Mouse (Mus musculus) midbrain, embryonic 10.5 days (tissue): ENCODE data around the gene Olfr381. TPM values are rescaled to one million over a fixed set of nuclear protein-coding genes. Genes with fewer than 3 reads are reported as not detected.
"Not testable (repeated sequence)": the region's sequence is repeated elsewhere in the genome, so short reads cannot be mapped to it uniquely, and the experiment has no call there.

Experiments used
- DNase-seq: peaks from one replicate; pipeline ENCODE4 v3.0.0-alpha.2; 2017; ENCODE audit warnings: low spot score
- H3K27ac ChIP-seq: fragments of 300-500 bp; sonication (generic); replicated peaks from 2 replicates; pipeline ENCODE4 v1.5.1; 2016; ENCODE audit warnings: mild to moderate bottlenecking
- H3K27me3 ChIP-seq: fragments of 300-500 bp; sonication (generic); 2 replicates; pipeline ENCODE4 v1.6.1; 2016; ENCODE audit warnings: low read depth, mild to moderate bottlenecking; ENCODE audit not compliant: poor library complexity, severe bottlenecking
- H3K36me3 ChIP-seq: fragments of 300-500 bp; sonication (generic); 2 replicates; pipeline ENCODE4 v1.6.1; 2016; ENCODE audit warnings: mild to moderate bottlenecking, moderate library complexity
- H3K4me1 ChIP-seq: fragments of 300-500 bp; sonication (generic); 2 replicates; pipeline ENCODE4 v1.6.1; 2016
- H3K4me3 ChIP-seq: fragments of 300-500 bp; sonication (generic); 2 replicates; pipeline ENCODE4 v1.5.1; 2016; ENCODE audit warnings: mild to moderate bottlenecking, moderate library complexity
- H3K9me3 ChIP-seq: fragments of 300-500 bp; sonication (generic); replicated peaks from 2 replicates; pipeline ENCODE4 v1.6.1; 2016; ENCODE audit warnings: mild to moderate bottlenecking
- WGBS: fragments of 180-500 bp; shearing (Covaris S2); methylation state at CpG from one replicate; pipeline ENCODE4 v1.1.7; 2016; 5-methylcytosine and 5-hydroxymethylcytosine counted together
- polyA plus RNA-seq: library from polyadenylated mRNA; unstranded; fragments of >200 nt; fragmentation: Nextera tagmentation; extraction: Ambion mirVana; gene quantifications from 2 replicates; pipeline ENCODE4 v1.2.1, GENCODE M21; 2016

Olfr381 gene
- not detected in 2 replicates for polyA plus RNA-seq

- Histone ChIP-seq H3K27ac (no peak within 1 kb of the TSS), H3K9me3 (peaks cover 14% of the 10 kb centered on the region; the same call in 1 of the 2 replicates), H3K36me3 (no peaks in the 10 kb centered on the region), H3K4me1 (no peaks in the 10 kb centered on the region), H3K27me3 (no peaks in the 10 kb centered on the region), H3K4me3 (no peak within 1 kb of the TSS)
- DNase-seq: no peak
Measured at GRCm38 (mm10) chr11:73491503-73491902, at the start of gene Olfr381. Gene Olfr381 (minus strand): TSS chr11:73491603.

GRCm38 (mm10) chr11:73528971-73529370, 37.6 kb upstream of the Olfr381 start:
- H3K4me1 ChIP-seq, H3K27ac ChIP-seq, H3K36me3 ChIP-seq, H3K4me3 ChIP-seq, DNase-seq, H3K27me3 ChIP-seq: not testable (repeated sequence)
- 87% methylated on average over 1 of the region's 1 CpGs for WGBS
- peaks cover 35% of the 10 kb centered on the region for H3K9me3 ChIP-seq

- DNase-seq: no peak
- H3K9me3 ChIP-seq: peaks cover 29% of the 10 kb centered on the region
- no peaks in the 10 kb centered on the region for H3K4me1 ChIP-seq
- no peak within 1 kb of the TSS for H3K4me3 ChIP-seq
- no peak within 1 kb of the TSS for H3K27ac ChIP-seq
- H3K27me3 ChIP-seq: no peaks in the 10 kb centered on the region
- no peaks in the 10 kb centered on the region for H3K36me3 ChIP-seq
Measured at GRCm38 (mm10) chr11:73517097-73517496, 25.7 kb upstream of the Olfr381 start, which contains the start of gene Olfr382. Gene Olfr382 (minus strand): TSS chr11:73517197.

- Histone ChIP-seq H3K9me3 (peaks cover 21% of the 10 kb centered on the region; the same call in 1 of the 2 replicates), H3K4me3 (no peak within 1 kb of the TSS), H3K27me3 (no peaks in the 10 kb centered on the region), H3K27ac (no peak within 1 kb of the TSS), H3K36me3 (no peaks in the 10 kb centered on the region), H3K4me1 (no peaks in the 10 kb centered on the region)
- 91% methylated on average over 1 of the region's 1 CpGs for WGBS
- no peak for DNase-seq
Measured at GRCm38 (mm10) chr11:73457408-73457807, 34.0 kb downstream of the Olfr381 start, which contains the start of gene Olfr380. Gene Olfr380 (minus strand): TSS chr11:73457508.

Other genes starting within 250 kb of the Olfr381 start
- not detected in 2 replicates for gene Trpv3, start 224.2 kb downstream of the Olfr381 start, polyA plus RNA-seq
- gene Aspa, start 162.0 kb downstream of the Olfr381 start, polyA plus RNA-seq: 0.17 TPM in 1 of 2 replicates, not detected in the other
- gene Gm49340, start 161.9 kb downstream of the Olfr381 start, polyA plus RNA-seq: not detected in 2 replicates
- not detected in 2 replicates for gene Spata22, start 161.9 kb downstream of the Olfr381 start, polyA plus RNA-seq
- gene Olfr20, start 140.8 kb downstream of the Olfr381 start, polyA plus RNA-seq: not detected in 2 replicates
- not detected in 2 replicates for gene Olfr376, start 120.4 kb downstream of the Olfr381 start, polyA plus RNA-seq
- not detected in 2 replicates for gene Olfr1, start 92.0 kb downstream of the Olfr381 start, polyA plus RNA-seq
- not detected in 2 replicates for gene Olfr378, start 63.1 kb downstream of the Olfr381 start, polyA plus RNA-seq
- gene Olfr380, start 34.1 kb downstream of the Olfr381 start, polyA plus RNA-seq: not detected in 2 replicates
- gene Olfr382, start 25.6 kb upstream of the Olfr381 start, polyA plus RNA-seq: not detected in 2 replicates
- gene Olfr385, start 101.4 kb upstream of the Olfr381 start, polyA plus RNA-seq: not detected in 2 replicates
- not detected in 2 replicates for gene Olfr384, start 107.0 kb upstream of the Olfr381 start, polyA plus RNA-seq
- not detected in 2 replicates for gene Zfp735, start 197.2 kb upstream of the Olfr381 start, polyA plus RNA-seq